Mouse (Mus musculus) lung, adult 2 months (tissue): ENCODE measurements around the gene Plbd2.

ENCODE experiments used
- CTCF ChIP-seq: fragments of 200-500 bp; IDR thresholded peaks from 2 replicates; pipeline ENCODE4 v1.5.1; 2011; ENCODE audit warnings: mild to moderate bottlenecking, low read length, control low read depth; ENCODE audit not compliant: insufficient read depth
- POLR2A ChIP-seq: fragments of 200-500 bp; IDR thresholded peaks from 2 replicates; pipeline ENCODE4 v1.6.1; 2011; ENCODE audit warnings: low read depth, mild to moderate bottlenecking, control low read depth, low read length, borderline replicate concordance; ENCODE audit errors: extremely low read depth

- no peak for TF ChIP-seq CTCF
- TF ChIP-seq POLR2A, result no peak
Measured at GRCm38 (mm10) chr5:120487844-120488243, 15.6 kb downstream of the Plbd2 start.
